Comparison of ENCODE assay signal across 9 mouse cellular contexts in the genomic region with DNA sequence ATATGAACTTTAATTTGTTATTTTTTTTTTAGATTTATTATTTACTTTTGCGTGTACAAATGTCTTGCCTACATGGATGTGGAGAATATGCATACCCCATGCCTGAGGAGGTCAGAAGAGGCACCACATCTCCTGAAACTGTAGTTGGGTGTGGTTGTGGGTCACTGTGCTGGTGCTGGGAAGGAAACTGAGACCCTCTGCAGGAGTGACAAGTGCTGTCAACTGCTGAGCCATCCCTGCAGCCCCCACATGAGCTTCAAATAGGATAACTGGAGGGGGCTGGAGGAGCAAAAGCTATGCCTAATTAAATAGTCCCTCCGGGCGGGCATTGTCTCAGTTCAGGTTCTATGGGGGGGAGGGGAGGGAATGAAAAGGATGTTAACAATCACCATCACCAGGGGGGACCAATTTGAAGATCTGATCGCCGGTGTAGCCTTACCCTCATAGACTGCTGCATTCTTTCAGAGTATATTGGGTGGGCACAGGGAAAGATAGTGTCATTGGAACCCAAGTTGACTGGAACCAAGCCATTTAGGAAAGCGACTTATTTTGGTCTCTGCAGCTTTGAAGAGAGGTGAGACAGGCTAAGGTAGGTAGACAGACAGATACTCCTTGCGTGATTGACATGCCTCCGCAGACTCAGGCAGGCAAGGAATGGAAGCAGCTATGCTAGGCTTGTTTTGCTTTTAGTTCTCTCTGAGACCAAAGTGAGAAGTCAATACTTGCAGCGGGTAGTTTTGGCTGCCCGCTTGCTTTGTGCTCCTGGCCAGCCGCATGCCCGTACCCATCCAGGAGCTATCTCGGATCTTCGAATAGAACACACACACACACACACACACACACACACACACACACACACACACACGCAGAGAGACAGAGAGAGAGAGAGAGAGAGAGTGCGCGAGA. TPM values are rescaled to one million over a fixed set of nuclear protein-coding genes. Genes with fewer than 3 reads are reported as not detected.
DNase-seq lines count a peak whose midpoint lies in the region; ATAC-seq and TF ChIP-seq lines count a peak whose summit lies in the region.
"Had no signal": no experiment of that assay in that cellular context is flagged by ENCODE, and none has a peak within 500 bp of the region (broad histone marks: within the 10 kb centered on the region; RNA-seq: fewer than 3 reads in every experiment).

No protein-coding gene starts in this region.

- no peak overlapping the region for H3K9ac ChIP-seq in lung, postnatal 0 days (replicated peaks; ENCODE audit: low read depth)
- H3K9ac ChIP-seq in forebrain, embryonic 14.5 days (ENCODE audit: low read length), result peak overlapping the region; percentile 52
- H3K9ac ChIP-seq in limb, embryonic 14.5 days (ENCODE audit: low read depth, low read length, severe bottlenecking), result peak overlapping the region; percentile 46
- H3K9ac ChIP-seq in stomach, embryonic 15.5 days, result no peak overlapping the region

- TF ChIP-seq EP300 in lung, postnatal 0 days (IDR thresholded peaks at IDR 0.05), result no peak

- H3K36me3 ChIP-seq in lung, postnatal 0 days (ENCODE audit: insufficient read depth, low read length), result no peaks in the 10 kb centered on the region
- H3K36me3 ChIP-seq in forebrain, embryonic 14.5 days (ENCODE audit: control insufficient read depth, insufficient read depth, low read length), result no peaks in the 10 kb centered on the region
- H3K36me3 ChIP-seq in limb, embryonic 14.5 days (ENCODE audit: control insufficient read depth, insufficient read depth, low read length), result no peaks in the 10 kb centered on the region
- no peaks in the 10 kb centered on the region for H3K36me3 ChIP-seq in stomach, embryonic 15.5 days

- H3K4me3 ChIP-seq in lung, postnatal 0 days (ENCODE audit: low read depth, low read length), result no peak overlapping the region
- H3K4me3 ChIP-seq in forebrain, embryonic 14.5 days (ENCODE audit: low read depth, low read length), result peak overlapping the region; percentile 34
- H3K4me3 ChIP-seq in limb, embryonic 14.5 days (replicated peaks; ENCODE audit: low read length), result peak overlapping the region; percentile 40
- peak overlapping the region; percentile 31 for H3K4me3 ChIP-seq in stomach, embryonic 15.5 days (replicated peaks)
- H3K4me3 ChIP-seq: erythroblast, embryonic 14.5 days had no signal

- H3K27ac ChIP-seq in lung, postnatal 0 days (ENCODE audit: low read length), result no peak overlapping the region
- no peak overlapping the region for H3K27ac ChIP-seq in forebrain, embryonic 14.5 days (ENCODE audit: low read depth, low read length)
- no peak overlapping the region for H3K27ac ChIP-seq in limb, embryonic 14.5 days (replicated peaks; ENCODE audit: low read depth, low read length)
- no peak overlapping the region for H3K27ac ChIP-seq in stomach, embryonic 15.5 days

- no peaks in the 10 kb centered on the region for H3K27me3 ChIP-seq in lung, postnatal 0 days (replicated peaks; ENCODE audit: insufficient read depth, low read length)
- no peaks in the 10 kb centered on the region for H3K27me3 ChIP-seq in forebrain, embryonic 14.5 days (replicated peaks; ENCODE audit: control insufficient read depth, insufficient read depth, low read length)
- H3K27me3 ChIP-seq in limb, embryonic 14.5 days (ENCODE audit: control insufficient read depth, insufficient read depth, low read length), result no peaks in the 10 kb centered on the region
- no peaks in the 10 kb centered on the region for H3K27me3 ChIP-seq in stomach, embryonic 15.5 days (replicated peaks)

- ATAC-seq in lung, postnatal 0 days, result no peak
- ATAC-seq in forebrain, embryonic 14.5 days, result no peak
- ATAC-seq in limb, embryonic 14.5 days (ENCODE audit: low FRiP score, low read depth), result no peak
- ATAC-seq in stomach, embryonic 15.5 days (ENCODE audit: insufficient read depth, low FRiP score, low read depth), result no peak

- peak overlapping the region; percentile 36; the same call in 1 of the 2 replicates for H3K4me2 ChIP-seq in lung, postnatal 0 days (replicated peaks; ENCODE audit: low read depth, low read length)
- peak overlapping the region; percentile 63 for H3K4me2 ChIP-seq in forebrain, embryonic 14.5 days (ENCODE audit: low read length)
- peak overlapping the region; percentile 60 for H3K4me2 ChIP-seq in limb, embryonic 14.5 days (replicated peaks; ENCODE audit: low read depth, low read length, severe bottlenecking)
- H3K4me2 ChIP-seq in stomach, embryonic 15.5 days, result peak overlapping the region; percentile 53

- no peak for TF ChIP-seq POLR2A in limb, embryonic 14.5 days (IDR thresholded peaks at IDR 0.05; ENCODE audit: borderline replicate concordance, extremely low read depth, insufficient read depth, insufficient read length)

- TF ChIP-seq CTCF in lung, postnatal 0 days (IDR thresholded peaks at IDR 0.05), result no peak

- H3K4me1 ChIP-seq in lung, postnatal 0 days (ENCODE audit: insufficient read depth, low read depth, low read length), result no peaks in the 10 kb centered on the region; the same call in 1 of the 2 replicates
- H3K4me1 ChIP-seq in forebrain, embryonic 14.5 days (ENCODE audit: control insufficient read depth, insufficient read depth, low read length), result peaks cover 14% of the 10 kb centered on the region
- H3K4me1 ChIP-seq in limb, embryonic 14.5 days (ENCODE audit: control insufficient read depth, insufficient read depth, low read length), result peaks cover 10% of the 10 kb centered on the region; the same call in 1 of the 2 replicates
- peaks cover 6% of the 10 kb centered on the region for H3K4me1 ChIP-seq in stomach, embryonic 15.5 days

- no peaks in the 10 kb centered on the region for H3K9me3 ChIP-seq in lung, postnatal 0 days (ENCODE audit: low read length)
- no peaks in the 10 kb centered on the region for H3K9me3 ChIP-seq in forebrain, embryonic 14.5 days (replicated peaks; ENCODE audit: control insufficient read depth, low read length)
- H3K9me3 ChIP-seq in limb, embryonic 14.5 days (ENCODE audit: control insufficient read depth, low read length), result no peaks in the 10 kb centered on the region
- H3K9me3 ChIP-seq in stomach, embryonic 15.5 days, result no peaks in the 10 kb centered on the region

- DNase-seq in lung, postnatal 0 days (ENCODE audit: low spot score), result no peak
- no peak for DNase-seq in lung, adult 18-20 months
- DNase-seq in forebrain, embryonic 14.5 days (ENCODE audit: low spot score), result no peak
- no peak for DNase-seq in limb, embryonic 14.5 days (ENCODE audit: low spot score)
- no peak for DNase-seq in layer of hippocampus, adult 8-10 months (ENCODE audit: low spot score in 2 of 2)
- DNase-seq in urinary bladder, adult 18-20 months (ENCODE audit: low spot score in 2 of 2), result no peak
- DNase-seq: right cerebral cortex, postnatal 14 days had no signal

- WGBS in lung, postnatal 0 days, result 12% methylated on average over 17 of the region's 17 CpGs
- WGBS in forebrain, embryonic 14.5 days, result 3% methylated on average over 16 of the region's 17 CpGs
- 6% methylated on average over 17 of the region's 17 CpGs for WGBS in limb, embryonic 14.5 days
- WGBS in stomach, embryonic 15.5 days, result 11% methylated on average over 16 of the region's 17 CpGs

RNA-seq across cellular contexts. Expression of gene Mlxip, which starts 3.8 kb away (rescaled TPM):
- 11.2 and 11.5 TPM in 2 replicates for polyA plus RNA-seq in lung, postnatal 0 days (2015; fragmentation: Nextera tagmentation; extraction: Ambion mirVana)
- polyA plus RNA-seq in forebrain, embryonic 14.5 days (2014; fragmentation: Nextera tagmentation; extraction: Ambion mirVana), result 11.5 and 15.2 TPM in 2 replicates
- 28.3 and 37.8 TPM in 2 replicates for polyA plus RNA-seq in limb, embryonic 14.5 days (2012; rRNA removed)
- 16.5 and 19.7 TPM in 2 replicates for polyA plus RNA-seq in limb, embryonic 14.5 days (2014; fragmentation: Nextera tagmentation; extraction: Ambion mirVana)
- polyA plus RNA-seq in stomach, embryonic 15.5 days (2015; fragmentation: Nextera tagmentation; extraction: Ambion mirVana), result 19.1 and 24.4 TPM in 2 replicates
- 10 to 100 TPM; 17.7 to 23.0 (median 21.0) TPM for total RNA-seq in layer of hippocampus, adult 8-10 months (2022)

RNA-seq across cellular contexts. Expression of gene Bcl7a, which starts 47.2 kb away (rescaled TPM):
- 7.7 and 7.9 TPM in 2 replicates for polyA plus RNA-seq in lung, postnatal 0 days (2015; fragmentation: Nextera tagmentation; extraction: Ambion mirVana)
- 71.6 and 78.2 TPM in 2 replicates for polyA plus RNA-seq in forebrain, embryonic 14.5 days (2014; fragmentation: Nextera tagmentation; extraction: Ambion mirVana)
- 28.3 and 31.4 TPM in 2 replicates for polyA plus RNA-seq in limb, embryonic 14.5 days (2012; rRNA removed)
- polyA plus RNA-seq in limb, embryonic 14.5 days (2014; fragmentation: Nextera tagmentation; extraction: Ambion mirVana), result 20.1 and 25.4 TPM in 2 replicates
- 19.9 and 21.0 TPM in 2 replicates for polyA plus RNA-seq in stomach, embryonic 15.5 days (2015; fragmentation: Nextera tagmentation; extraction: Ambion mirVana)
- 10 to 100 TPM; 58.5 to 66.1 (median 62.9) TPM for total RNA-seq in layer of hippocampus, adult 8-10 months (2022)

Comparison
In these comparisons a context has a peak if more than half of its experiments do, and no peak if none do; other contexts are left out.
1. H3K9ac ChIP-seq: peak in forebrain, embryonic 14.5 days (single experiment) and limb, embryonic 14.5 days (single experiment); none in lung, postnatal 0 days (single experiment) and stomach, embryonic 15.5 days (single experiment).
2. Peak in every context shown above with its lines, with median percentiles within 50 percentile points of each other: H3K4me2 ChIP-seq.